Mouse (Mus musculus) olfactory bulb, adult 2 months (tissue): ENCODE data around the gene Tbcc. TPM values are rescaled to one million over a fixed set of nuclear protein-coding genes. Genes with fewer than 3 reads are reported as not detected.

Source experiments
- H3K27ac ChIP-seq: fragments of 200-500 bp; 2 replicates; pipeline ENCODE4 v1.5.1; 2012; ENCODE audit warnings: low read depth, low read length; ENCODE audit not compliant: insufficient read depth
- H3K4me1 ChIP-seq: fragments of 200-500 bp; 2 replicates; pipeline ENCODE4 v1.6.1; 2012; ENCODE audit warnings: low read length; ENCODE audit not compliant: control insufficient read depth, insufficient read depth
- H3K4me3 ChIP-seq: fragments of 200-500 bp; 2 replicates; pipeline ENCODE4 v1.5.1; 2012; ENCODE audit warnings: mild to moderate bottlenecking, low read depth, low read length, moderate library complexity; ENCODE audit not compliant: insufficient read depth
- CTCF ChIP-seq: fragments of 200-500 bp; IDR thresholded peaks from 2 replicates; pipeline ENCODE4 v1.5.1; 2012; ENCODE audit warnings: low read depth, mild to moderate bottlenecking, low read length, moderate library complexity; ENCODE audit not compliant: insufficient read depth
- POLR2A ChIP-seq: fragments of 200-500 bp; IDR thresholded peaks from 2 replicates; pipeline ENCODE4 v1.6.1; 2012; ENCODE audit warnings: mild to moderate bottlenecking, low read depth, low read length, moderate library complexity; ENCODE audit not compliant: insufficient read depth
- WGBS: fragments of 180-500 bp; shearing (Covaris S2); methylation state at CpG from one replicate; pipeline ENCODE4 v1.1.7; 2018; 5-methylcytosine and 5-hydroxymethylcytosine counted together
- polyA plus RNA-seq: library from polyadenylated mRNA; stranded (reverse); fragments of >200 nt; gene quantifications from 2 replicates; pipeline ENCODE4 v1.2.4, GENCODE M21; 2012; ENCODE audit warnings: low replicate concordance; ENCODE audit not compliant: missing spikeins, insufficient read depth, insufficient read length

Gene Tbcc
- polyA plus RNA-seq, 1 experiment, result not detected

DNA sequence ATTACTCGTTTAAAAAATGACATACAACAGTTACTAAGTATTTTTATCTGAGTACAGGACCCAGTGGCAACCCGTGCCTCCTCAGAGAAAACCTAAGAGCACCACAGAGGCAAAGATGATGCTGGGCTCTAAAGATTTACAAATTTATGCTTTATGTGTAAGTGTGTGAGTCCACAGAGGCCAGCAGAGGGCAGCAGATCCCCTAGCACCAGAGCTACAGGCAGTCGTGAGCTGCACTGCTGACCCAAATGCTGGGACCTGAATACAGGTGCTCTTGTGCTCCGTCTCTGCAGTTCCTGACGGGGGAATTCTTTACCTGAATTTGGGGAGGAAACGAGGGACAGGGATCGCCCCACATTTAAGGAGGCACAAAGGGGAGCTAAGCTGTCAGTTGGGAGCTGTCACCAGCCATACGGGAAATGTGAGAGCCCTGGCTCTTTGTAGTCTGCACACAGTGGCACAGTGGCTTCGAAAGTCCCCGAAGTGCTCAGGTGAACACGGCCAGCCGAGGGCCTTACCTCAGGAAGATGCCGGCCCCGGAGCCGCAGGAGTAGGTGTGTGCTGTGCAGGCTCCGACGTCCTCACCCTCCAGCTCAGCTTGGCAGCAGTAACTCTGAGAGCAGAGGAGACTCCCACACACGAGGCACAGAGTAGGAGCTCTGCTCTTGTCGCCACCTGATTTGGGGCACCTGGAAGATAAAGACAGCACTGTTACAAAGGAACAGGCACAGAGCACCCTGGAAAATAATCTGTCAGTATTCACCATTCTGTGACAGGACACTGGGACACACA is 43.3 kb downstream of the Tbcc start:
- Histone ChIP-seq H3K4me3 (no peak overlapping the region), H3K27ac (0 out of 2 replicates have a peak overlapping the region, but pooled peaks have one; percentile 12), H3K4me1 (peaks cover 16% of the 10 kb centered on the region)
- WGBS, result 80% methylated on average over 19 of the region's 19 CpGs
- TF ChIP-seq POLR2A (no peak), CTCF (no peak)

DNA sequence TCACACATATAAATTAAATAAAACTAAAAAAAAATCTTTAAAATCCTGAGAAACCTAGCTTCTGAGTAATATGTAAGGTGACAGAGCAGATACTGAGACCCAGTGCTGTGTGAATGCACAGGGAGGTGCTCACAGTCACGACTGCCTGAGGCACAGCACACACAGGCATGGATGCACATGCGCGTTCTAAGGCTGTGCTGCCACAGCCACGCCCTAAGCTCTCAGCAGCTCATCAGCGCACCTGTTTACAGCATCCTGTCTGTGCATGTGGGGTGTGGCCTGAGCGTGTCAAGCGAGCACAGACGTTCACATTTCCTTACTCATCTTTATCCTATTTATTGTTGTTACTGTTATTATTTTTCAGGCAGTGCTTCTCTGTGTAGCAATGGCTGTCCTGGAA is 50.0 kb downstream of the Tbcc start:
- H3K4me1 ChIP-seq, result no peaks in the 10 kb centered on the region
- TF ChIP-seq POLR2A (no peak), CTCF (no peak)
- WGBS, result 89% methylated on average over 8 of the region's 8 CpGs
- no peak overlapping the region for H3K4me3 ChIP-seq
- H3K27ac ChIP-seq, result no peak overlapping the region

Other genes with a start within 250 kb of the Tbcc start
- gene Klc4, start 244.7 kb upstream of the Tbcc start, polyA plus RNA-seq, result not detected in 2 replicates
- gene Mrpl2, start 244.5 kb upstream of the Tbcc start, polyA plus RNA-seq, result not detected in 2 replicates
- gene Cul7, start 240.3 kb upstream of the Tbcc start, polyA plus RNA-seq, result not detected in 2 replicates
- gene Rrp36, start 216.3 kb upstream of the Tbcc start, polyA plus RNA-seq, result not detected in 2 replicates
- not detected in 2 replicates for gene Mea1, start 211.9 kb upstream of the Tbcc start, polyA plus RNA-seq
- not detected in 2 replicates for gene Klhdc3, start 209.8 kb upstream of the Tbcc start, polyA plus RNA-seq
- gene Ppp2r5d, start 185.6 kb upstream of the Tbcc start, polyA plus RNA-seq, result 293 TPM in 1 of 2 replicates, not detected in the other
- gene Pex6, start 179.2 kb upstream of the Tbcc start, polyA plus RNA-seq, result not detected in 2 replicates
- not detected in 2 replicates for gene Gnmt, start 161.5 kb upstream of the Tbcc start, polyA plus RNA-seq
- not detected in 2 replicates for gene Cnpy3, start 138.5 kb upstream of the Tbcc start, polyA plus RNA-seq
- not detected in 2 replicates for gene Ptcra, start 127.0 kb upstream of the Tbcc start, polyA plus RNA-seq
- gene 2310039H08Rik, start 118.0 kb upstream of the Tbcc start, polyA plus RNA-seq, result not detected in 2 replicates
- gene Rpl7l1, start 108.0 kb upstream of the Tbcc start, polyA plus RNA-seq, result not detected in 2 replicates
- gene Bicral, start 32.2 kb upstream of the Tbcc start, polyA plus RNA-seq, result not detected in 2 replicates
- not detected in 2 replicates for gene Prph2, start 19.8 kb downstream of the Tbcc start, polyA plus RNA-seq
- 289 TPM in 1 of 2 replicates, not detected in the other for gene Ubr2, start 119.9 kb downstream of the Tbcc start, polyA plus RNA-seq